Mouse (Mus musculus) frontal cortex, adult 2 months (tissue): ENCODE data around the gene Tsr3. TPM values are rescaled to one million over a fixed set of nuclear protein-coding genes. Genes with fewer than 3 reads are reported as not detected.
"Not testable (repeated sequence)": the region's sequence is repeated elsewhere in the genome, so short reads cannot be mapped to it uniquely, and the experiment has no call there.

Experiments
- DNase-seq, 2 experiments: peaks; one replicate each; pipeline ENCODE4 v3.0.0; 2022; ENCODE audit warnings: low spot score in 1 of 2; ENCODE audit errors: extremely low spot score in 1 of 2
- polyA plus RNA-seq: library from polyadenylated mRNA; depleted of rRNA; stranded (reverse); fragments of >200 nt; gene quantifications from 2 replicates; pipeline ENCODE4 v1.2.3, GENCODE M21; 2012; rRNA removed

Tsr3 gene
- 33.9 and 41.4 TPM in 2 replicates for polyA plus RNA-seq

GRCm38 (mm10) chr17:25239695-25240636 is at the start of gene Tsr3, which contains the start of gene Gnptg:
Tsr3 (plus strand) TSS chr17:25240170.
Gnptg (minus strand) TSS chr17:25240124.
- DNase-seq, result peak; percentile 50 to 88

- DNase-seq, result no peak
Measured at GRCm38 (mm10) chr17:25202401-25202800, 37.6 kb upstream of the Tsr3 start.

GRCm38 (mm10) chr17:25210006-25210405 is 30.0 kb upstream of the Tsr3 start:
- no peak for DNase-seq

GRCm38 (mm10) chr17:25210680-25211466 is 29.1 kb upstream of the Tsr3 start:
- DNase-seq, result no peak

- DNase-seq, result peak in 1 of 2 experiments; percentile 45
Measured at GRCm38 (mm10) chr17:25211705-25212104, 28.3 kb upstream of the Tsr3 start.

GRCm38 (mm10) chr17:25215431-25215830 is 24.5 kb upstream of the Tsr3 start:
- no peak for DNase-seq

- DNase-seq, result no peak
Measured at GRCm38 (mm10) chr17:25218967-25219366, 21.0 kb upstream of the Tsr3 start.

- DNase-seq, result no peak
Measured at GRCm38 (mm10) chr17:25219492-25220295, 20.3 kb upstream of the Tsr3 start.

GRCm38 (mm10) chr17:25220746-25221145 is 19.2 kb upstream of the Tsr3 start:
- no peak for DNase-seq

- DNase-seq, result peak in 1 of 2 experiments; percentile 63
Measured at GRCm38 (mm10) chr17:25221821-25222503, 18.0 kb upstream of the Tsr3 start.

- peak in 1 of 2 experiments; percentile 61 for DNase-seq
Measured at GRCm38 (mm10) chr17:25222504-25222940, 17.4 kb upstream of the Tsr3 start.

GRCm38 (mm10) chr17:25222951-25223601 is 16.9 kb upstream of the Tsr3 start:
- DNase-seq, result peak in 1 of 2 experiments; percentile 30

GRCm38 (mm10) chr17:25224586-25225222 is 15.3 kb upstream of the Tsr3 start:
- no peak for DNase-seq

GRCm38 (mm10) chr17:25225659-25226058 is 14.3 kb upstream of the Tsr3 start:
- no peak for DNase-seq

GRCm38 (mm10) chr17:25227991-25228390 is 12.0 kb upstream of the Tsr3 start:
- no peak for DNase-seq

- not testable (repeated sequence) for DNase-seq
Measured at GRCm38 (mm10) chr17:25230014-25230655, 9.8 kb upstream of the Tsr3 start.

- DNase-seq, result no peak
Measured at GRCm38 (mm10) chr17:25230700-25231099, 9.3 kb upstream of the Tsr3 start.

- DNase-seq, result not testable (repeated sequence)
Measured at GRCm38 (mm10) chr17:25231621-25232020, 8.3 kb upstream of the Tsr3 start.
